In genomic region chr5:12634227-12634980, GRCm38 (mm10) we compare ENCODE assay signal across 13 mouse cellular contexts.
DNase-seq lines count a peak whose midpoint lies in the region; ATAC-seq and TF ChIP-seq lines count a peak whose summit lies in the region.
"Had no signal": no experiment of that assay in that cellular context is flagged by ENCODE, and none has a peak within 500 bp of the region (broad histone marks: within the 10 kb centered on the region; RNA-seq: fewer than 3 reads in every experiment).

No protein-coding gene starts in this region.

- no peak overlapping the region for H3K9ac ChIP-seq in midbrain, postnatal 0 days (replicated peaks; ENCODE audit: low read length, poor library complexity, severe bottlenecking)
- H3K9ac ChIP-seq in embryonic facial prominence, embryonic 14.5 days (ENCODE audit: low read depth, low read length), result no peak overlapping the region
- H3K9ac ChIP-seq in midbrain, embryonic 13.5 days (replicated peaks), result no peak overlapping the region
- H3K9ac ChIP-seq: hindbrain, embryonic 15.5 days had no signal

- TF ChIP-seq CTCF in midbrain, postnatal 0 days (IDR thresholded peaks at IDR 0.05), result no peak

- ATAC-seq in midbrain, postnatal 0 days (ENCODE audit: low FRiP score), result no peak
- ATAC-seq in embryonic facial prominence, embryonic 14.5 days (ENCODE audit: low read depth), result peak; percentile 30; the same call in 1 of the 2 replicates
- no peak for ATAC-seq in midbrain, embryonic 13.5 days

- H3K27me3 ChIP-seq in midbrain, embryonic 10.5 days (ENCODE audit: low read depth, poor library complexity, severe bottlenecking), result no peaks in the 10 kb centered on the region
- H3K27me3 ChIP-seq in midbrain, postnatal 0 days (ENCODE audit: insufficient read depth, low read length), result no peaks in the 10 kb centered on the region
- H3K27me3 ChIP-seq in embryonic facial prominence, embryonic 14.5 days (replicated peaks; ENCODE audit: control insufficient read depth, insufficient read depth, low read length), result no peaks in the 10 kb centered on the region
- H3K27me3 ChIP-seq in midbrain, embryonic 13.5 days, result no peaks in the 10 kb centered on the region
- H3K27me3 ChIP-seq: hindbrain, embryonic 15.5 days had no signal

- peak; percentile 47 for DNase-seq in midbrain, embryonic 10.5 days (ENCODE audit: low spot score)
- no peak for DNase-seq in midbrain, postnatal 0 days (ENCODE audit: low spot score)
- DNase-seq in embryonic facial prominence, embryonic 14.5 days (ENCODE audit: low spot score), result peak; percentile 36
- DNase-seq in left cerebral cortex, adult 11 months (ENCODE audit: low spot score), result no peak
- DNase-seq in left cerebral cortex, adult 8-10 months (ENCODE audit: low spot score in 2 of 2), result no peak
- no peak for DNase-seq in urinary bladder, adult 2 months (ENCODE audit: low spot score)
- DNase-seq: adrenal gland, postnatal 36 days; cerebellum, adult 11 months; right cerebral cortex, postnatal 14 days had no signal

- no peaks in the 10 kb centered on the region for H3K9me3 ChIP-seq in midbrain, embryonic 10.5 days (replicated peaks)
- H3K9me3 ChIP-seq in midbrain, postnatal 0 days (ENCODE audit: low read length), result no peaks in the 10 kb centered on the region
- no peaks in the 10 kb centered on the region for H3K9me3 ChIP-seq in embryonic facial prominence, embryonic 14.5 days (ENCODE audit: control insufficient read depth, low read length)
- no peaks in the 10 kb centered on the region for H3K9me3 ChIP-seq in midbrain, embryonic 13.5 days
- H3K9me3 ChIP-seq: hindbrain, embryonic 15.5 days had no signal

- H3K36me3 ChIP-seq in midbrain, embryonic 10.5 days, result no peaks in the 10 kb centered on the region
- H3K36me3 ChIP-seq in midbrain, postnatal 0 days (ENCODE audit: insufficient read depth, low read length), result no peaks in the 10 kb centered on the region
- H3K36me3 ChIP-seq in embryonic facial prominence, embryonic 14.5 days (ENCODE audit: control insufficient read depth, insufficient read depth, low read length), result no peaks in the 10 kb centered on the region
- H3K36me3 ChIP-seq in midbrain, embryonic 13.5 days, result no peaks in the 10 kb centered on the region
- H3K36me3 ChIP-seq: hindbrain, embryonic 15.5 days had no signal

- peak overlapping the region; percentile 60 for H3K27ac ChIP-seq in midbrain, embryonic 10.5 days (replicated peaks)
- no peak overlapping the region for H3K27ac ChIP-seq in midbrain, postnatal 0 days (ENCODE audit: low read depth, low read length)
- H3K27ac ChIP-seq in embryonic facial prominence, embryonic 14.5 days (replicated peaks; ENCODE audit: low read depth, low read length), result no peak overlapping the region
- no peak overlapping the region for H3K27ac ChIP-seq in midbrain, embryonic 13.5 days
- H3K27ac ChIP-seq: hindbrain, embryonic 15.5 days; stomach, postnatal 0 days had no signal

- WGBS in midbrain, embryonic 10.5 days, result 18% methylated on average over 8 of the region's 8 CpGs
- 8% methylated on average over 8 of the region's 8 CpGs for WGBS in midbrain, postnatal 0 days
- WGBS in embryonic facial prominence, embryonic 14.5 days, result 12% methylated on average over 8 of the region's 8 CpGs
- WGBS in midbrain, embryonic 13.5 days, result 11% methylated on average over 8 of the region's 8 CpGs

- no peak overlapping the region for H3K4me3 ChIP-seq in midbrain, embryonic 10.5 days
- no peak overlapping the region for H3K4me3 ChIP-seq in midbrain, postnatal 0 days (ENCODE audit: low read depth, low read length)
- no peak overlapping the region for H3K4me3 ChIP-seq in embryonic facial prominence, embryonic 14.5 days (ENCODE audit: low read depth, low read length)
- no peak overlapping the region for H3K4me3 ChIP-seq in midbrain, embryonic 13.5 days (replicated peaks)
- H3K4me3 ChIP-seq: hindbrain, embryonic 15.5 days had no signal

- no peak overlapping the region; the same call in 1 of the 2 replicates for H3K4me2 ChIP-seq in midbrain, postnatal 0 days (ENCODE audit: low read depth, low read length, poor library complexity, severe bottlenecking)
- H3K4me2 ChIP-seq in embryonic facial prominence, embryonic 14.5 days (ENCODE audit: low read depth, low read length), result no peak overlapping the region
- H3K4me2 ChIP-seq in midbrain, embryonic 13.5 days (replicated peaks), result peak overlapping the region; percentile 16; the same call in 1 of the 2 replicates
- H3K4me2 ChIP-seq: heart, embryonic 11.5 days; hindbrain, embryonic 15.5 days had no signal

- peaks cover 34% of the 10 kb centered on the region for H3K4me1 ChIP-seq in midbrain, embryonic 10.5 days
- H3K4me1 ChIP-seq in midbrain, postnatal 0 days (ENCODE audit: insufficient read depth, low read length), result no peaks in the 10 kb centered on the region
- H3K4me1 ChIP-seq in embryonic facial prominence, embryonic 14.5 days (ENCODE audit: control insufficient read depth, insufficient read depth, low read length), result peaks cover 7% of the 10 kb centered on the region
- H3K4me1 ChIP-seq in midbrain, embryonic 13.5 days (replicated peaks), result peaks cover 16% of the 10 kb centered on the region
- H3K4me1 ChIP-seq: hindbrain, embryonic 15.5 days had no signal

Comparison
In these comparisons a context has a peak if more than half of its experiments do, and no peak if none do; other contexts are left out.
1. DNase-seq: peak in midbrain, embryonic 10.5 days (single experiment) and embryonic facial prominence, embryonic 14.5 days (single experiment); none in midbrain, postnatal 0 days (single experiment), left cerebral cortex, adult 11 months (single experiment), left cerebral cortex, adult 8-10 months (0 of 2) and urinary bladder, adult 2 months (single experiment).